Mouse (Mus musculus): ENCODE measurements around the gene Gcm1.
A peak's percentile ranks its signal among the peaks of the same experiment; 100 is the strongest.

The Gcm1 gene

DNA sequence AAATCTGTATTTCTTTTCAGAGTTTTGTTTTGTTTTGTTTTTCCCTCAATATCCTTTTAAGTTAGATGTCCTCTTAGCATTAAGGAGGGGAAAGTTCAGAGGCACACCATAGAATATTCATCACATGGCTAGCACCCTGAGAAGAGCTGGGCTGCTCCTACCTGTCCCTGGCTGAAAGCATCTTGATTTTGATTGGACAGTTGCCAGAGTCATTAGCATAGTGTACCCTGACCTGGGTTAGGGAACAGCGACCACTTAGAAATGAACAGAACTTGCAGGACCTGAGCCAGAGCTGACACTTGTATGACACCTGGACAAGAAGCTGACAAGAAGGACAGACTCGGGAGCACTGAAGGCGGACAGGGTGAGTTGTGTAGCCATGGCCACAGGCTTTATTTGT lies at the start of gene Gcm1:
Gene Gcm1, plus strand, starts transcription at position 248 of the 400 bp plus-strand sequence.
- no peak for DNase-seq (ENCODE audit: low spot score)

DNA sequence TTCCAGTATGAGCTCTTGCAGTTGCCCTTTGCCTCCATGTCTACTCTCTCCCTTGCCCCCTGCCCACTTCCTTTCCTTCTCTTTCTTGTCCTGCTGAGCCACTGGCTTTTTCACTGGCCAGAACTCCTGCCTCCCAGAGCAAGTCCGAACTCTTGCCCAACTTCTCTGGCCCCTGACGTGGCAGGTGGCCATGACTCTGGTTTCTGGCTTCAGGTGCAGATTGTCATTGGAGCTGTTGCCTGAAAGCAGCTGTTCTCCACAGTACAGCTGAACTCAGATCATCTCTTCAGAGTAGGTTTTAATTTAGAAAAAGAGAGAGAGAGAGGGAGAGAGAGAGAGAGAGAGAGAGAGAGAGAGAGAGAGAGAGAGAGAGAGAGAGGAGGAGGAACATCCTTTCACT lies 48.4 kb upstream of the Gcm1 start:
- no peak for DNase-seq (ENCODE audit: low spot score)

GRCm38 (mm10) chr9:78005481-78005880 lies 46.2 kb upstream of the Gcm1 start:
- DNase-seq (ENCODE audit: low spot score), result peak; percentile 19

DNA sequence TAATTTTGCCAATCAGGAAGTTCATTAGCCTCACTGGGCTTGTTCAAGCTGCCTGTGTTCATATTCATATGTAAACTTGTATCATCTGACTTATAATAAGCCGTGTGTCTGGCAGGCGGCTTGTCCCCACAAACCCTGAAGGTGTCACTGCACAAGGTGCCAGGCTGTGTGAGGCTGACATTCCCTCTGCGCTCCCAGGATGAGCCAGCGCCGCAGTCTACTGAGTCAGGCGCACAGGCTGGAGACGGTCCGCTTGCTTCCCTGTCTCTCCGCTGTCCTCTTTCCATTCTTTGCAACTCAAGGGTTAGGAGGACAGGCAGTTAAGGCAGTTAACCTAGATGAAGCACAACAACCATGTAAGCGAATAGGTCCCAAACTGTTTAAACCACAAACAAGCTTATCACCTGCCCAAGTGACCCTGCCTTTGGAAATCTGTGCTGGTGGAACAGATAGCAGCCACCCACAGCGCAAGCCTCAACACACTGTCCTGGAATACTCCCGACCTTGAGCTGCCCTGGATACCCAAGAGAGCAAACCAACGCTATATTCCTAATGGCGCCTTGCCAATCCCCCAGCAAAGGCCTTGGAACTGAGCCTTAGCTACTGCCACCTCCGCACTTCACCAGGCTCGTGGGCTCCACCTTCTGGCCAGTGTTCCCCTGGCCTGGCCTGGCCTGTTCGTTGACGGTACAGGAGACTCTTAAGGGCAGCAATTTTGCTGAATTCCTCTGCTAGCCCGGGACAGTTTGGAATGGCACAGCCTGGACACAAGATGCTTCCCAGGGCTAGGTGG lies 45.3 kb upstream of the Gcm1 start:
- DNase-seq (ENCODE audit: low spot score), result peak; percentile 68

DNA sequence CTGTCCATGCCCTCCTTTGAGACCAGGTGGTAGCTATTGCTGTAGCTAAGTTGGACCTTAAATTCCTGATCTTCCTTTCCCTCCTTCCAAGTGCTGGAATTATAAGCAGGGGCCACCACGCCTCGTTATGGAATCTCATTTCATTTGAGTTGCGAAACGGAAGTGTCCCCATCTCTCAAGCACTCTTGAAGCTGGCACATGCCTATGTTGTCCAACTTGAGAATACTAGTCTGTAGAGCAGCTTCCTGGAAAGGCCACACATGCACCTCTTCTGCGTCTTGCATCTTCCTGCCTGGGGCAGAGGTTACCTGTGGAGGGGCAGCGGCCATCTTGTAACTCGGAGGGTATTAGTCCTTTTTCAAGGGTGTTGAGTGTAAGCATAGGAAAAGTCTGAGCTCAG lies 42.3 kb upstream of the Gcm1 start:
- no peak for DNase-seq (ENCODE audit: low spot score)

DNA sequence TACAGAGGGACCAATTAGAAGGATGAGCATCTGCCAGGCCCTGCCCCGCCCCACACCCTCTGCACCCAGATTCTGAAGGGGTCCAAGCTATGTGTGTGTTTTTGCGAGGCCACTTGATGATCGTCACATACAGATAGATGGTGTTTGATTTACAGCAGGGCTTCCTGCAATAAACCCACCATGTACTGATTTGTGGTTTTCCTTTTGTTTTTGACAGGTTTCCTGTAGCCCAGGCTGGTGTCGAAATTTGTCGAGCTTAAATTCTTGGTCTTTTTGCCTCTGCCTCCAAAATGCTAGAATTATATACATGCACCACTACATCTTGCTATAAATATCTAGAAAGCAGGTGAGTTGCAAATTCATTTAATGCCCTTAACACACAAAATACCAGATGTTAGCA lies 41.5 kb upstream of the Gcm1 start:
- peak; percentile 47 for DNase-seq (ENCODE audit: low spot score)

DNA sequence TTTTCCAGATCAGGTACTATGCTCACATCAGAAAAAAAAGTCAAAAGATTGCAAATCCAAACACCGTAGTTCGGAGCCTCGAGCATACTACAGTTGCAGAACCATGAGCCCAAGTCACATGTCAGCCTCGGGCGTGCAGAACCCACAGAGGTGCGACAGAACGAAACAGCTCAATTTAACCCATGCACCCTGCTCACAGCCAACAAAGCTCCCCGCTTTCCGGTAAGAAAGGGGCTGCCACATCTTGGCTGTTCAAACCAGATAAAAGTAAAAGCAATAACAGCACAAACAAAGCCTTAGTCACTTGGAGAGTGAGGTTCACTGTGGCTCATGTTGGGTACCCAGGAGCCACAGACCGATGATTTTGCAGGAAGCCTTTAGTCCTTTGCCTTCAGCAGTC lies 41.0 kb upstream of the Gcm1 start:
- peak; percentile 69 for DNase-seq (ENCODE audit: low spot score)

DNA sequence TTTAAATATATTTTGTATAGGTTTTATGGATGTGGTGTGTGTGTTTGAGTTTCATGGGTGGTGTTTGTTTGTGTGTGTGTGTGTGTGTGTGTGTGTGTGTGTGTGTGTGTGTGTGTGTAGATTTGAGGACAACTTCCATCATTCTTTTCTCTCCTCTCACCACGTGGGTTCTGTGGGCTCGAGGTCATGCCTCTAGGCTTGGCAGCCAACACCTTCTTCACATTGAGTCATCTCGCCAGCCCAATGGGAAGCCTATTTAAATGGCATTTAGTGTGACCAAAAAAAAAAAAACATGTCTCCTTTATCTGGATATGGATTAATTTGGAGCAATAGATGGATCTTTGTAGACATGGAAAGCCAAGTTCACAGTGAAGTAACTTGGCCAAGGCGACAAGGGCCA lies 39.7 kb upstream of the Gcm1 start:
- no peak for DNase-seq (ENCODE audit: low spot score)

DNA sequence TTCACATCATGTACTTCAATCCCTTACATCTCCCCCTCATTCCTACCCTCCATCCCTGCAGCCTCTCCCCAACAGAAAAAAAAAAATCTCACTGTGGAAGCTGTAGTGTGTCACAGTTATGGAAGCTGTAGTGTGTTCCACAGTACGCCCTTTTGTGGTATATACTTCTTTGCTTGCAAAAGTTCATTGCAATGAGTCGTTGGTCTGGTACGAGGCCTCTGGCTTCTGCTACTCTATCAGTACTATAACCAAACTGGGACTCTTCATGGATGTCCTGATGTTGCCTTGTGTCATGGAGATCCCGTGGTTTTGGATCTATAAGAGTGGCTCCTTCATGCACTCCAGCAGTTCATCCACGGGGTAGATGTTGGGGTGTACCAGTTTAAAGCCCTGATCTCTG lies 39.0 kb upstream of the Gcm1 start:
- no peak for DNase-seq (ENCODE audit: low spot score)

GRCm38 (mm10) chr9:78013813-78014212 lies 37.9 kb upstream of the Gcm1 start:
- DNase-seq (ENCODE audit: low spot score), result no peak

- DNase-seq (ENCODE audit: low spot score), result no peak
Measured at GRCm38 (mm10) chr9:78015816-78016215, 35.9 kb upstream of the Gcm1 start.

DNA sequence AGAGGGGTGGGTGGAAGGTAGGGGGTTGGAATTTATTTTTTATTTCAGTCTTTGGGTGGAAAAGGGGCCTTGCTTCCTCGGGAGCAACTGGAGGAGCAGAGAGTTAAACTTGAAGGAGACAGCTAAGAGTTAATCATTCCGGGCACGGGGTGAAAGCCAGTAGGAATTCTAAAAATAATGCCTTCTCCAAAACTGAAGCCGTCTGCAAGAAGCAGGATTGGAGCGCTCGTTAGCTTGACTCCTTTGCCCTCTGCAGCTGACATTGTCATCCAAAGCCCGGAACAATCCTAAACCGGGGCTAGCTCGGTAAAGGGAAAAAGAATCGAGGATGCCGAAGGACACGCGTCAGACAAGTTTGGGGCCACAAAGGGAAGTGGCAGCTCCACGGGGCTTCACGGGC lies 35.4 kb upstream of the Gcm1 start:
- no peak for DNase-seq (ENCODE audit: low spot score)

DNA sequence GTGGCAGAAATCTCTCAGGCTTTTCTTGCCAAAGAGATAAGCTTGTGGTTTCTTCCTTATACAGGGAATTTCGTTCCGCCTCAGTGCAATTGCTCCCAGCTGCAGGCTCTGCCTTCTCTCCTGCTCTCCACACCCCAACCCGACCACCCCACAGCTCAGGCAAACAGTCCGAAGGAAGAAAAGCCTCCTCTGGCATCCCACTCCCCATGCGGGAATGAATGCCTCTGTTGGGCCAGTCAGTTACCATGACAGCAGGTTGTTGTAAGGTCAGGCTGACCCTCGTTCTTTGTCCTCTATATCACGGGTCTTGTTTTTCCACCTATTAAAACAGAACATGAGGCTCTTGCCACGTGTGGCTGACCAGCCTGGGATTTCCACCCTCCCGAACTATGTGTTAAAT lies 30.5 kb upstream of the Gcm1 start:
- DNase-seq (ENCODE audit: low spot score), result no peak

GRCm38 (mm10) chr9:78022187-78022945 lies 29.4 kb upstream of the Gcm1 start:
- DNase-seq (ENCODE audit: low spot score), result no peak

GRCm38 (mm10) chr9:78024823-78025222 lies 26.9 kb upstream of the Gcm1 start:
- DNase-seq (ENCODE audit: low spot score), result peak; percentile 62

DNA sequence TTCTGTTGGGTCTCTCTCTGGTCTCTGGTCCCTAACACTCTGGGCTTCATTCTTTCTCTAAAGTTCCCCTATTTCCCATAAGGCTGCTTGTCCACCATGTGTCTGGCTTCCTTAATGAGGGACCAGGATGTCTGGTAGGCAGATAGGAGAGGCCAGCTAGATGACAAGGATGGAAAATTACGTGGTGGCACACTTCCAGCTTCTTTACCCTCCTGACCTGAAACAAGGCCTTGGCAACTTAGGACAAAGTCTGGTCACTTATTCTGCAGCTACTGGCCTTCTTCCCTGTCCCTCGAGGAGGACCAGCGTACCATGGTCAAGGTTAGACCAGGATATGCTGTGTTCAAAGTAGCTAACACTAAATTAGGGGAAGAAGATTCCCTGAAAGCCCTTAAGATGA lies 24.6 kb upstream of the Gcm1 start:
- DNase-seq (ENCODE audit: low spot score), result no peak

DNA sequence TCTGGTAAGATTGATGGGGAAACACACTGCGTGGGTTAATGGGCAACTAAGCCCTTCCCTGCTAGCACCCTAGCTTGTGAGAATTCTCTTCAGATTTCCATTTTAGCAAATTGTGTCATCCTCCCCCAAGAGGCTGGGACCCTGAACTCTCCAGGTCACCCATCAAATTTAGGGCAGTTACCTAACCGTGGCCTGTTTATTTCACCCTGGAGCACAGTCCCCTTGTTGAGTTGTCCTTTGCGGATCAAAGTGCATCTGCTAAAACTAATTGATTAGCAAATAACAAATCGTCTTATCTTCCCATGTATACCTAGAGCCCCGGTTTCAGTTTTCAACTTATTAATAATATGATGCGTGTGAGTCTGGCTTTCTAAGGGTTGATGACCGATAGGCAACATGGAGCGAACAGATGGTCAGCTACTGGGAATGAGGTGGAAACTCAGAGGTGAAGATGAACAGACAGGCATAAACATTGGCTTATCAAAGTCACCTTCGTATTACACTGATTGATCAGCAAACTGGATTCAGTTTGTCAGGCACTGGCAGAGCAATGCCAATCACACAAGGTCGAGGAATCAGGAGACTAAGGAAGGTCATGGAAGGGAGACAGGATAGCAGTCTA lies 20.8 kb upstream of the Gcm1 start:
- DNase-seq (ENCODE audit: low spot score), result no peak

GRCm38 (mm10) chr9:78032930-78033329 lies 18.8 kb upstream of the Gcm1 start:
- DNase-seq (ENCODE audit: low spot score), result no peak

DNA sequence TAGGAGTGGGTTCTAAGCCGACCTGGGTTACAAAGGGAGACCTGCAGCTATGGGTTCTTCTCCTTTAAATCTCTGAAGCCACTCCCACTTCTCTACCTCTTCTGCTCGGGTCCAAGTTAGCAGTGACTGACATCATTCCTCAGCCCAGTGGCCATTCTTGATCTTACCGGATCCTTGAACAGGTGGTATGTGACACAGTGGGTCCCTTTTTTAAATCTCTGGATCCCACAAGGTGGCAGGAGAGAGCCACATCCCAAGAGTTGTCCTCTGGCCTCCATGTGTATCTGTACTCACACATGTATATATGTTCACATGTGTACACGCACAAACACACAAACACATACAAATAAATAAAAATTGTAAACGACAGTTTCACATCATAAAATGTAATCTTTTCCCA lies 16.4 kb upstream of the Gcm1 start:
- DNase-seq (ENCODE audit: low spot score), result no peak

DNA sequence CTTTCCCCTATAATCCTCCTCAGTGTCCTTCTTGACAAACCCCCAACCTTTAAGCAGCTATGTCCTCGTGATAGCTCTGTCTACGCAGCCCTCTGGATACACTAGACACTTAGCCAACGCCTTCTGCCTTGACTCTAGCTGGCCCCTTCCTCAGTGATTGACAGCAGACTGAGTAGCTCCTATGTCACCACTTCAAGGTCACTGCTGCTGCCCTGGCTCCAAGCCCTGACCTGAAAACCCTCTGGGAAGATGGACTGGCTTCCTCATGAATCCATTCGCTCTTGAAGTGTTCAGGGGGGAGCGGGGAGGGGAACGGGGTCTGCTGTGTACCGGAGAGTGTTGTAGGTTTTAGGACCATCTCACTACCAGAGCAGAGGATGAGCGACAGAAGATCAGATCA lies 15.9 kb upstream of the Gcm1 start:
- DNase-seq (ENCODE audit: low spot score), result no peak

GRCm38 (mm10) chr9:78038755-78039489 lies 12.8 kb upstream of the Gcm1 start:
- peak; percentile 71 for DNase-seq (ENCODE audit: low spot score)

- DNase-seq (ENCODE audit: low spot score), result no peak
Measured at GRCm38 (mm10) chr9:78045171-78045570, 6.6 kb upstream of the Gcm1 start.

Data from T-cell, adult 2 months (primary cell).